Mouse (Mus musculus) cerebellum, adult 11-12 months (tissue): ENCODE results near the gene Ttc4.

Experiments used
- DNase-seq: peaks from one replicate; pipeline ENCODE4 v3.0.0; 2022

Gene Ttc4

DNA sequence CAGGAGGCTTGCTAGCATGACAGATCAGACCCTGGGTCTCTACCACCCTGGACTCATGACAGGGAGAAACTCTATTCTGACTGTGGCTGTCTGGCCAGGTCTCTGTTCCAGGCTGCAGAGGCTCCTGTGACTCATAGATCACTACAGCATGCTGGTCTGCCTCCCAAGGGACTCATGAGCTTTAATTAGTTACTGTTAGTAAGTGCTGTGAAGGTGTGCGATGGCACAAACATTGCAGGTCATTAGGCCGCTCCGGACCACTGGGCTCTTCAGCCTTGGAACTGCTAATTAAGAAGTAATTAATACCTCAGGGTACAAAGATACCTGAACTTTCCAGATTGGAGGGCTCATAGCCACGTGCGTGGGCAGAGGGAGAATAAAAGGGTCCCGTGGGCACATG, 31.6 kb downstream of the Ttc4 start:
- DNase-seq: no peak

DNA sequence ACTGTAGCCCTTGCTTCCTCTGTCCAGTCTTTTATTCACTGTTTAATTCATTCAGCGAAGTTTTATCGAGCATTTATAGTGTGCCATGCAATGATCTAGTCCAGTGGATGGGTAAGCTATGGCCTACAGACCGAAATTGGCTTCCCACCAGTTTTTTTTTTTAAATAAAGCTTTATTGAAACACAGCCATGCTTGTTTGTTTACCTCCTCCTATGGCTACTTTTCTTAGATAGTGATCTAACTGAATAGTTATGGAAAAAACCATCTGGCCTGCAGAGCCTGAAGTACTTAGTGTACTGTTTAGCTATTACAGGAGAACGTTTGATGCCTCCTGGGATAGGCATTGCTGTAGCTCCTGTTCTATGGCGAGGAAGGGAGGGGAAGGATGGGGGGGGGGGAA, 32.9 kb downstream of the Ttc4 start:
- no peak for DNase-seq

DNA sequence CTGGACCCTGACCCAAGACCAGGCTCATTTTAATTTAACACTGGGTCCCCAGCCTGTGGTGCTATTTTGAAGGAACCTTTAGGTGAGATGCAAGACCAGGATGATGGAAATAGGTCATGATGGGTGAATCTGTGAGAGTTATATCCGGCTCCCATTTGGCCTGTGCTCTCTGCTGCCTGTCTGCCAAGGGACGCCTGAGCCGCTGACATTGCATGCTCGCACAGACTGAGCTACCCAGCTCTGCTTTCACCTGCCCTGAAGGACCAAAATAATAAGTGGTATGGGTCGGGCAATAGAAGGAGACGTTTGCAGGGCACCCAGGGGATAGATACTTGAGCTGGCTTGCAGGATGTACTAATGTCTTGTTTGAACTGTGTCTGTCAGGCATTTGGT, 34.5 kb downstream of the Ttc4 start:
- no peak for DNase-seq

DNA sequence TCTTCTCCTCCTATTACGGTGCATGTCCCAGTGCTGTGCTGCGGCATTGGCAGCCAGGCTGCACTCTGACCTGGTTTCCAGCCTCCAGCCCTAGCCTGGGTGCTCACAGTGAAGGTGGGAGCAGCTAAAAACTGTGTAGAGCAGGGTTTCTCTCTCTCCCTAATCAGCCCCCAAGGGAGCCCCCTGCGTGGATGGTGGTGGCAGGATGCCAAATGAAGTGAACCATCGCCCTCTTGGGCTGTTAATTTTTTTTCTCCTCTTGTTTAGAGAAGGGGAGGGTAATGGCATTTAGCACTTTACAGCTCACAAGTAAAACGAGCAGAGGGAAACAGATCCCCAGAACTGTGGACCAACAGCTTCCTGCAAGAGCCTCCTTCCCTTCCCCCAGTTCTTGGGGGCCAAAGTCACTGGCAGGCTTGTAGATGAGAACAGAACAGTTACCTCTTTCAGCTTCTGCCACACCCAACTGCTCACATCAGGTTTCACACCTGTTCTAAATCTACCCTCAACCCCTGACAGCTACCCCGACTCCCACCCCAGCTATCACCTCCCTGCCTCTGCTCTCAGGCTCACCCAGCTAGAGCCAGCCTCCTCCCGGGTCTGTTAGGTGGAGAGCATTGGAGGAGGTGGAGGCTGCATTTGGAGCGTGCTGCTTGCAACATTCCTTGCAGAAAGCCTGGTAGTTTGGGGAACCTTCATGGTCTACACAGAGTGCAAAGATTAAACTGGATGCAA, 35.1 kb downstream of the Ttc4 start:
- DNase-seq: no peak

DNA sequence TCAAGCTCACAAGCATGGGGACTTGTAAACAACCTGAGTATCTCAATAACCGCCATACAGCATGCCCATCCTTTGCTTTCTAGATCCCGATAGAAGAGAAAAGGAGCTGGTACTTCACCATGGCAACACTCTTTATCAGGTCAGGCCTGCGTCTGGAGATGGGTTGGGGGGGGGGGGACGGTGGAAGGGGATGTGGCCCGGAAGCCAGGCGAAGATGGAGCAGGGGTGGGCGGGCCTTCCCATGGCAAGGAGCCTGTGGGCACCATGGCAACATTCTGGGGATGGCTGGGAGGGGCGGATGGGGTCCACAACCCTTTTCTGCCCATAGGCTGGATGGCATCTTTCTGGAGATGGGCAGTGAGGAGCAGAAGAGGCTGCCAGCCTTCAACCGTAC, 44.7 kb downstream of the Ttc4 start:
- no peak for DNase-seq

DNA sequence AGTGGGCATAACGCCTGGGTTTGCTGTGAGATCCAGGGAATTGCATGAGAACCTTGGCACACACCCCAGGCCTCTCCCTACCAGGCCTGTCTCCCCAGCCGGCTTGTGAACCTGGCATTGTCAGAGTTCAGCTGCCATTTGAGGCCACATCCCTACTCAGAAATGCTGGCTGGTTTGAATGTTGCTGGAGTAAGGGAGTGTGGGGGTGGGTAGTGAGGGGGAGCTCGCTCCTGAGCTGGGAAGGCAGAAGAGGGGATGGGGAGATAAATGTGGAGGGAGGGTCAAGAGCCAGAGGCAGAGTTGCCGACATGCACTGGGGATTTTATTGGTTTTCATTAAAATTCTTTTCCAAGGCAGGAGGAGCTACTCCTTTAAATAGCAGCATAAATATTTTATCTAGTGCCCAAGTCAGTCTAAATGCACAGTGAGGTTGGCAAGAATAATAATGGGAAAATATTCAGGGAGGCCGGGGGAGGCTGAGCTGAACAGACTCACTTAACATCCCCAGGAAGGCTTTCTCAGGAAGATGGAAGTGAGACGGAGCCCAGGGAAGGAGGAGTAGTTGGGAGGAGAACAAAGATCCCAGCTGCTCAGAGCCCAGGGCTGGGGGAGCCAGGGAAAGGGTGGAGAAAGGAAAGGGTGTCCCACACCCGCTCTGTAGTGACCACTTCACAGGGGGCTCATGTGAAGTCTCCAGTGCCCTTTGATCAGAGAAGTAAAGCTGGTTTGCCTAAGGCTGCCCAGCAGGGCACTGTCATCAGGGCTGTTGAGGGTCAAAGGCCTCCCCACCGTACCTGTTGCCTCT, 45.3 kb downstream of the Ttc4 start:
- DNase-seq: no peak

DNA sequence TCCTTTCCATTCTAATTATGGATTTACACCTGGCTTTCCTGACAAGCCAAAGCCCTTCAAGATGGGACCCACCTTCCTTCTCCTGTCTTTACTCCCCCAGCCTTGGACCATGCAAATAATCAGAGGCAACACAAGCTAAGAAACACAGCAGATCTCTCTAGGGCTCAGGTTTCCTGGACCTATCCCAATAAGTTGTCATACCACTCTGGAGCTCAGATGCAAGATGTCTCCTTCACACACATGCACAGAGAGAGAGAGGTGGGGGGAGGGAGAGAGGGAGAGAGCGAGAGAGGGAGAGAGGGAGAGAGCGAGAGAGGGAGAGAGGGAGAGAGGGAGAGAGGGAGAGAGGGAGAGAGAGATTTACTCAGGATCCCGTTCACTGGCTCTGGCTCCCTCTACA, 46.4 kb downstream of the Ttc4 start:
- DNase-seq: no peak

DNA sequence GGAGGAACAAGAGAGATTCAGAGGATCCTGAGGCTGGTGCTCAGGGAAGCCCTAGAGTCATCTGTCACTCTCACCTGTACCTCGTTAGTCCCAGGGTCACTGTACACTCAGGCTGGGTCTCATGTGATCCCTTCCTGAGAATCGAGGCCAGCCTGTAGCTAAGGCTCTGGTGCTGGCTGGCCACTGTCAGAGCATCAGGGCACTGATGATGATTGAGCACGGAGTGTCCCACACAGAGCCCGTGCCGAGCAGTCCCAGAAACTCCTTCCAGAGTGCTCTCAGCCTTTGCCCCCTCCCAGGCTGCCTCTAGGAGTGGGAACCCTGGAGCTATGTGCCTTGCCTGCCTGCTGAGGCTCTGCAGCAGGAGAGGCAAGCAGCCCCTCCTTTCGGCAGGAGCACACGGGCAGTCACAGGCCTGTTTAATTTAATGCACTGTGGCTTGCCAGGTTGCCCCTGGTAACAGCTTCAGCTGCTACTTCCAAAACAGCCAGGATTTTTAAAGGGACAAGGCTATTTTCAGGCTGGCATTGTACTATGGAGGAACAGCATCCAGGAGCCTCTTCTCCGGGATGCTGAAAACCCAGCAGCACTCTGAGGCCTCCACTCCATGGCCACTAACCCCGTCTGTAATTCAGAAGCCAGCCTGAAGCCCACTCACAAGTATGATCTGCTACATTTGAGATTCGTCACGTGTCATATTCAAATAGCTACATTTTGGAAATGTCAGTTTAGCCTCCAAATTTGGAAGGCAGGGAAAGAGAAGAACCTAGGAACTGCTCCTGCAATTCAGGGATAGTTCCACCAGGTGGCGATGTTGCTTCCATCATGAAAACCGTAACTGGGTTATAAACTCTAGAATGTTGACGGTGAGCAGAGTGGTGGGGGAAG, 48.2 kb downstream of the Ttc4 start:
- DNase-seq: peak; percentile 72

DNA sequence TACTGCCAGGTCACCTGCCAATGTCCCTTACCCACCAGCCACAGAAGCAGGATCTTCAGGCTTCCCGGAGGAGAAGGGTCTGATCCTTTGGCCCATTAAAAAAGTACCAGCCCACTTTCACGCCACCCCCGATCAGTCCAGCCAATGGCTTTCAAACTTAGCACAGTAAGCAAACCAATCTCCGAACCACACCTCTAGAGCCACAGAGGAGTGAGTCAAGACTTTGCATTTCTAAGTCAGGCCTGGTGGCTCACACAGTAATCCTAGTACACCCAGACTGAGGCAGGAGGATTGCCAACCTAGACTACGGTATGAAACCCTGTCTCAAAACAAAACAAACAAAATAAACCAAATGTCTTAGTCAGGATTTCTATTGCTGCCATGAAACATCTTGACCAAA, 49.4 kb downstream of the Ttc4 start:
- no peak for DNase-seq

DNA sequence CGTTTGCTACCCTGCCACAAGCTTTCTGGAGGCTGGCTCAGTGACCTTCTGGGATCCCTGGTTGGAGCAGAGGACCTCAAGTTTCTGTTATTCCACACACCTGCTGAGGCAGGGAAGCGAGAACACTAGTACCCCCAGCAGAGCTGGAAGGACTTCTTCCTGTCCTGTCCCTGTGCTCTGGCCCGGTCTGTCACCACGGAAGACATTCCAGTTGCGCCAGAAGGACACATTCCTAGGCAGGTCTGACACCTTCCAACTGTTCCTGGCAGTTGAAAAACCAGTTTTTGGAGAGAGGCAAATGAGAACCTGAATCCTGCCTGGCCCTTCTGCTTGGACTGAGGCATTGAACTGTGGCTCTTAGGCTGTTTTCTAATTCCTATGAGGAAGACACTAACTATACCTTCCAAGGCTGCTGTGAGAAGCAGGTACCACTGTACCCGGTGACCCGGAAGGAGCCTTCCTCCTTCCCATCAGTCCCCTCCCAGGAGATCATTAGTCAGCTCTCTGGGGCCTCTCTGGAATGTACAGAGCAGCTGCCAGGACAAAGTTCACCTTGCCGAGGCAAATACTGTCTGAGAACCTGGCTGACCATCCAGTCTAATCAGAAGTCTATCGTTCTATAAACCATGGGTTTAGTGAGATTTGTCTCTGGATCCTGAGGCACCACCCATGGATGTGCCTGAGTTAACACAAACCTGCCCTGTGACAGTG, 49.9 kb downstream of the Ttc4 start:
- no peak for DNase-seq

DNA sequence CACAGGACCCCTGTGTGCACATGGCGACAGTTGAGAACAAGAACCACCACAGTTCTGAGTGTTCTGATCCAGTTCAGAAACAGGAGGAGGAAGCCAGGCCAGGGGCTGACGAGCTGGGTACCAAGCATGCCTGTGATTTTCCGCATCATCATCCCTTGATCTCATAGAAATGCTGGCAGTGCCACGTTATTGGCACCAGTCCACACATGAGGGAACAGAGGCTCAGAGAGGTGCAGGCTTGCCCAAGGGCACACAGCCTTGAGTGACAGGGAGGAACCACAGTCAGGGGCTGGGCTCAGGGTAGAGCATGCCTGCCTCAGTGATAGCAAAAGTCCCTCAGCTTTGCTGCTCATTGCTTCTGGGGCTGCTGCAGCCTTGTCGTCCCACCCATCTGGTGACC, 50.9 kb downstream of the Ttc4 start:
- DNase-seq: no peak

DNA sequence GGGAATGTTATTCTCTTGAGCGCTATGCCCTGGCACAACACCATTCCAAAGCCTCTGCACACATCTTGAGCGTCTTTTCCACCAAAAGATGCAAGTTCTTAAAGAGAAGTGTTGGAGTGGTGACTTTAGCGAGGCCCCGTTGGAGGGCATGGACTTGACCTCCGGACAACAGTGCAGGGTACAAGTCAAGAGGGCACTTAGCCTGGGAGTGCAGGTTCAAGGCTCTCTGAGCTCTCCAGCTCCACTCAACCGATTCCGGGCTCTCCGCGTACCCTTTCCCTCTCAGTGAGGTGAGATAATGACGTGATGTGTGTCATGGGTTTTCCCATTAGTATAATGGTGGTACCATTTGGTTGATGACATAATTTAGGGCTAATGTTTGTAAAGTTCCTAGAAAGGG, 54.5 kb downstream of the Ttc4 start:
- DNase-seq: no peak

DNA sequence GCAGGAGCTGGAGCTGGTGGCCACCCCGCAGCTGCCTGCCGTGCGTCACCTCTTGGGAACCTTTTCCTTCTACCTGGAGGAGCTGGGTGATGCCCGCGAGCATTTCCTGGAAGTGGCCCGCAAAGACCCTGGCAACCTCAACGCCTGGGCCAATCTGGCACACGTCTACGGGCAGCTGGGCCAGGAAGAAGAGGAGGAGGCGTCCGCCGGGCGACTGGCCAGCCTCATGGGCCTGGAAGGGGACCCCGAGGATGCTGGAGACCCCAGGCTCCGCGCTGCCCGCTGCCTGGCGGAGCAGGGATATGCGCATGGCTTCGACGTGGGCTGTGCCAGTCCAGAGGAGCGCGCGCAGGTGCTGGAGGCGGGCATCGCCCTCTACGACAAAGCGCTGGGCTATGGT, 56.0 kb downstream of the Ttc4 start:
- DNase-seq: no peak

DNA sequence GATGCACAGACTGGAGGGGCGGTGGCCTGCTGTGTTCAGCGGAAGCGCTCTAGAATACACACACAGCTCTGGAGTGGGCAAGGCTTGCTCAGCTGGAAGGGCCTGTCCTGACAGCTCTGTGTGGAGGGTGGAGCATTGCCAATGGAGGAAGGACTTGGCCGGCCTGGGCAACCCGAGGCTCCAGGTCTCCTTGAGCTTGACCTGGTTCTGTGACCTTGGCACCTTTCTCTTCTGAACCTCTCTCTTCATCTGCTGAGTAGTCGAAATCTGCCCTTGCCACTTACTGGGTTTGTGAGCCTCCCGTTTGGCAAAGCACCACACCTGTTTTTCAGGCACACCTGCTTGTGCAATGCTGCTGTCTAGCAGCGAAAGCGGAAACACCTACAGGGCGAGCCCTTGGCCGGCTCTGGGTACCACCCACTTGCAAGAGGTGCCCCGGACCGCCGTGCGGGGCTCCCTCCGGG, 56.7 kb downstream of the Ttc4 start, which contains the start of gene Ttc22:
Ttc22 (plus strand) TSS at position 403 of the 464 bp plus-strand sequence.
- no peak for DNase-seq

DNA sequence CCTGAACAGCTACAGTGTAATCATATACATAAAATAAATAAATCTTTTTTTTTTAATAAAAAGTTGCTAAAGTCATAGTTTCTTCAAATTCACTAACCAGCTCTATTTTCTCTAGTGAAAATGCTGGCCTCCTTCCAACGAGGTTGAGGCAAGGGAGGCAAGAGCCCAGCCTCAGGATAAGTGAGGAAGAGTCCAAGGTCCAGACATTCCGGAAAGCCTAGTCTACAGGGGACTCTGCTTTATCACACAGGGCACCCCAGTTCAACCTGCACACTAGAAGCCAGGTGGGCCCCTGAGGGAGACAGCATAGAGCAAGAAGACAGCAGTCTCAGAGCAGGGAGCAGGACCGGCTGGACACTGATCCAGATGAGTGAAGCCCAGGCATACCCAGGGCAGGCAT, 57.3 kb downstream of the Ttc4 start:
- no peak for DNase-seq

DNA sequence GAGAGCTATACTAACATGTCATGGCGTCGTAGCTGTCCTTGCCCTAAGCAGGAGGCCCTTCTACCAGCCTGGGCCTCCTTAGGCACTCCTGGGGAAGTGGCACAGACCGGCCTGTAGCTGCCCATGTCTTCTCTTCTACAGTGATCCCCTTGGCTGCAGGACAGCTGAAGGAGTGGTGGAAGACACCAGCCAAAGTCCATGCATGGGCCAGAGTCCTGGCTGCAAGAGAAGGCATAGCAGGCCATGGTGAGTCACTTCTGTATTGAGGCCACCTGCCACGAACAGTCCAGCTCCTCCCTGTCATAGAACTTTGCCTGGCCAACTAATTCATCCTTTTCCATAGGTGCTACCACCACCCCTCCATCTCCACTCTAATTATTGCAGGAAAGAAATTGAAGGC, 59.8 kb downstream of the Ttc4 start:
- DNase-seq: no peak

DNA sequence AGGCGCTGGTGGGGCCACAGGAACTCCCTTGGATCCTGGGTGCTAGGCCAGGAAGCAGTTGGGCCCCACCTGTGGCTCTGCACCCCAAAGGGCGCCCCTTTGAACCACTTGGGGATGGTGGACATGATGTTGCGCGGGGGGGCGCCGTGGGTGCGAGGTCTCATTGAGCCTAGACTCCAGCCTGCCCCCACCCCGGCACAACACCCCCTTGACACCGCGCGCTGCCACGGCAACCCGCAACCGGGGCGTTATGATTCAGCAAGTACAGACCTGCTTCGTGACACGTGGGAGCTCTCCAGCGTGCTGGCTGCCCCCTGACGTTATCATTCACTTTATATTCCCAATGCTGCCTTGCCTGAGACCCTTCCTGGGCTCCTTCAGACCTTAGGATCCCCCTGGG, 61.7 kb downstream of the Ttc4 start, which contains the start of gene Lexm:
Lexm (minus strand) TSS at position 186 of the 400 bp plus-strand sequence.
- no peak for DNase-seq

DNA sequence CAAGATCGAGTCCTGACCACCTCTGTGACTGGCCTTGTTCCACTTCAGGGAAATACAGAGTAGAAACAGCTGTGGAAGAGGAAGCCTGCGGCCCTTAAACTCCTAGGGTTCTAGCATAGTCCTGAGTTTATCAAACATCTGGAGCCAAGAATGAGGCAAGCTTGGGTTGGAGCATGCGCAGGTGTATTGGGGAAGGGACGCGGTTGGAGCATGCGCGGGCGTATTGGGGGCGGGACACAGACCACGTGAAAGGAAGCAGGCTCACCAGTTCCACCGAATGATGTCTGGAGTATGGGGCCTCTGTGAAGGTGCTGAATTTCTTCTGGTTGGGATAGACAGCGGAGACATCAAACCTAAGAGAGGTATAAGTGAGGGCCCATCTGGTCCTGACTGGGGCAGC, 63.1 kb downstream of the Ttc4 start:
- DNase-seq: no peak

DNA sequence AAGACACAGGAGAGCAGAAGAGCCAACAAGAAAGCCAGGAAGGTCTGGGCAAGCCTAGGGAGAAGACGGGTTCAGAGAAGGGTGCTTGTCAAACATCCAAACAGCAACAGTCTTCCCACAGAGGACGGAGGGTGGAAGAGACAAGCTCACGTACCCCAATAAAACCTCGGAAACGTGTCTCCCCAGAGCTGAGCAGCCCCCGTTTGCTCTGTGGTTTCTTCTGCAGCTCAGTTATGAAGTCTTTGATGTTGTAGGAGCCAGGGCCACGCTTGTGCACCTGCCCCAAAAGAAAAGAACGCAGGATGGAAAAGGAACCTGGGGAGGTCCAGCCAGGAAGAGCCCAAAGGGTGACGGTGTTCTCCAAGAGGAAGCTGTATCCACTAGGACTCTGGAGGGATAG, 63.9 kb downstream of the Ttc4 start:
- DNase-seq: no peak

DNA sequence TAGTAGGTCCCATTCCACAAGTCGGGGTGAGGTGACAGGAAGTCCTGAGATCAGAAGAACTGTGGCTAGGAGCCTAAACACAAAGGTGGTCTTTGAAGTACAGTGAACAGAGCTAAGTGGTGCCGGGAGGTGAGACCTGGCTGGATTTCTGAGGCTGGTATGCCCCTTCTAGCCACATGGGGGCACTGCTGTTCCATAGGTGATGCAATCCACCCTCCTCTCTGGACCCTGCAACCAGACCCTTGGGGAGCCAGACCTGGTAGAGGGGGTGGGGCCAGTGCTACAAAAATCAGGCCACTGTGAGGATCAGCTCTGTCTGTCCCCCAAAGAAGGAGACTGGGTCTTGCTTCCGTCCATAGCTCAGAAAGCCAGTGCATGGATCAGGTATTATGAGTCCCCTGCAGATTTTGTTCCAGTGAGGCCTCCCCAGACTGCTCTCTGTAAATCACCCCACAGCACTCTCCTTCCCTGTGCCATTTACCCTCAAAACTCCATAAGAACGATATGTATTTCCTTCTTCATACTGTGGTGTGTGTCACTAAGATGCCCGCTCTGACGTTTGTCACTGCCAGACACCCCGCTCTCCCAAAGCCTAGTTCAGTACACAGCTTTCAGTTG, 64.5 kb downstream of the Ttc4 start:
- peak; percentile 32 for DNase-seq

DNA sequence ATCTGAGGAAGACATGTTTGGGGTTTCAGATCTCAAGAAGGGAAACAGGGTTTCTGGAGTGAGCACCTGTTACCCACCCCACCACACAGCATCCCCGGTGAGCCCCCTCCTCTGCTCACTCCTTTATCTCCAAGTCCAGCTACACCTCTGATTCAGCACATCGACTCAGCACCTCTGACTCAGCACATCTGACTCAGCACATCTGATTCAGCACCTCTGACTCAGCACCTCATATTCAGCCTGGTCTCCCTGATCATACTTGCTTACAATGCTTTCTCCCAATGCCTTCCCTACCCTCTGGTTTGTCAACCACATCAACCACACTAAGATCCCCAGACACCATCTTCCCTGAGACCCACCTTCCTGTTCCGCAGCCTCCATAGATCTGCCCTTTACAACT, 65.2 kb downstream of the Ttc4 start:
- no peak for DNase-seq

DNA sequence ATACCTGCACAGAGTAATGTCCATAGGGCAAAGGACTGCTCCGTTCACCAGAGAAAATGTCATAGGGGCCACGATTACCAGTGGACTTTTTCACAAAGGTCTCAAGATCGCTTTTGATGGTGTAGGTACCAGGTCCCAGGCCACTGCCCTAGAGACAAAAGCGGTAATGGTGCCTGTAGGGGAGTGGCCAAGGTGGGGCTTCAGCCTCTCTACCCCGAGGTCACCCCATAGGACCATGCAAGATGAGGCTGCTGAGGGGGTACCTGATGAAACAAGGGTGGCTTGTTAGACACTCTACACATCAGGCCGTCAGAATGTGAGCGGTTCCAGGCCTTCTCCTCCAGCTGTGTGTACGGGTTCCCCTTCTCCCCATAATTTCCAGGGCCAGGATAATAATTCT, 65.6 kb downstream of the Ttc4 start:
- no peak for DNase-seq
